Mouse (Mus musculus) MEL (cell line): ENCODE results near the gene Larp4b. TPM values are rescaled to one million over a fixed set of nuclear protein-coding genes. Genes with fewer than 3 reads are reported as not detected.

Experiments
- DNase-seq: peaks from one replicate; pipeline ENCODE4 v3.0.0; 2011; ENCODE audit warnings: low read depth, low spot score
- H3K27ac ChIP-seq: 2 replicates; pipeline ENCODE4 v1.5.1; 2012; ENCODE audit warnings: low read depth, mild to moderate bottlenecking, control low read depth, low read length, moderate library complexity; ENCODE audit not compliant: control insufficient read depth
- H3K27me3 ChIP-seq, 2 experiments: fragments of 150-350 bp in 1 of 2; sonication (generic) in 1 of 2; 2 replicates each; pipeline ENCODE4 v1.6.1; 2012; ENCODE audit warnings: low read length in 2 of 2, mild to moderate bottlenecking in 2 of 2, improper control_type of control experiment in 1 of 2, moderate library complexity in 1 of 2; ENCODE audit not compliant: insufficient read depth in 2 of 2, control insufficient read depth in 1 of 2
- H3K36me3 ChIP-seq, 2 experiments: 2 replicates each; pipeline ENCODE4 v1.6.1; 2012 to 2014; ENCODE audit warnings: low read length in 2 of 2, improper control_type of control experiment in 1 of 2, inconsistent platforms in 1 of 2, mild to moderate bottlenecking in 1 of 2; ENCODE audit not compliant: insufficient read depth in 2 of 2, control insufficient read depth in 1 of 2
- H3K4me1 ChIP-seq, 2 experiments: fragments of 150-350 bp in 1 of 2; sonication (generic) in 1 of 2; 2 replicates each; pipeline ENCODE4 v1.6.1; 2012; ENCODE audit warnings: low read length in 2 of 2, improper control_type of control experiment in 1 of 2, mild to moderate bottlenecking in 1 of 2; ENCODE audit not compliant: insufficient read depth in 2 of 2, control insufficient read depth in 1 of 2
- H3K4me3 ChIP-seq, 2 experiments: fragments of 150-350 bp in 1 of 2; sonication (generic) in 1 of 2; 2 replicates each; pipeline ENCODE4 v1.5.1; 2012; ENCODE audit warnings: low read depth in 2 of 2, low read length in 2 of 2, mild to moderate bottlenecking in 2 of 2, moderate library complexity in 2 of 2, control low read depth in 1 of 2, improper control_type of control experiment in 1 of 2; ENCODE audit not compliant: control insufficient read depth in 1 of 2, insufficient read depth in 1 of 2
- H3K79me2 ChIP-seq: 2 replicates; pipeline ENCODE4 v1.6.1; 2012; ENCODE audit warnings: mild to moderate bottlenecking, low read length, moderate library complexity; ENCODE audit not compliant: control insufficient read depth, poor library complexity, insufficient read depth
- H3K9ac ChIP-seq: 2 replicates; pipeline ENCODE4 v1.6.1; 2012; ENCODE audit warnings: low read depth, mild to moderate bottlenecking, control low read depth, low read length, moderate library complexity; ENCODE audit not compliant: control insufficient read depth, poor library complexity, severe bottlenecking
- H3K9me3 ChIP-seq: fragments of 150-350 bp; sonication (generic); replicated peaks from 2 replicates; pipeline ENCODE4 v1.6.1; 2012; ENCODE audit warnings: mild to moderate bottlenecking, low read length, improper control_type of control experiment, moderate library complexity; ENCODE audit not compliant: insufficient read depth
- CTCF ChIP-seq, 3 experiments: IDR thresholded peaks in 2 of 3; conservative IDR thresholded peaks in 1 of 3; 2 replicates each; pipeline ENCODE4 v1.5.1; 2011 to 2012; ENCODE audit warnings: low read length in 3 of 3, low read depth in 2 of 3, mild to moderate bottlenecking in 2 of 3, improper control_type of control experiment in 1 of 3, inconsistent platforms in 1 of 3, mixed read lengths in 1 of 3, moderate library complexity in 1 of 3; ENCODE audit not compliant: control insufficient read depth in 1 of 3, insufficient read depth in 1 of 3, poor library complexity in 1 of 3, severe bottlenecking in 1 of 3
- GABPA ChIP-seq: IDR thresholded peaks from 2 replicates; pipeline ENCODE4 v1.6.1; 2012; ENCODE audit warnings: low read depth, mild to moderate bottlenecking, inconsistent platforms, low read length, improper control_type of control experiment, moderate library complexity
- GATA1 ChIP-seq: IDR thresholded peaks from 2 replicates; pipeline ENCODE4 v1.6.1; 2011; ENCODE audit warnings: low read depth, low read length, improper control_type of control experiment
- JUND ChIP-seq: IDR thresholded peaks from 2 replicates; pipeline ENCODE4 v1.6.1; 2011; ENCODE audit warnings: low read depth, mild to moderate bottlenecking, improper control_type of control experiment, low read length
- MAX ChIP-seq: IDR thresholded peaks from 2 replicates; pipeline ENCODE4 v1.6.1; 2011; ENCODE audit warnings: low read length, improper control_type of control experiment
- MXI1 ChIP-seq: IDR thresholded peaks from 2 replicates; pipeline ENCODE4 v1.6.1; 2011; ENCODE audit warnings: mild to moderate bottlenecking, low read depth, low read length, improper control_type of control experiment
- NRF1 ChIP-seq: IDR thresholded peaks from 2 replicates; pipeline ENCODE4 v1.6.1; 2014; ENCODE audit warnings: low read depth, mild to moderate bottlenecking, inconsistent platforms, low read length, improper control_type of control experiment, moderate library complexity; ENCODE audit not compliant: poor library complexity, insufficient read depth, severe bottlenecking
- POLR2AphosphoS5 ChIP-seq: IDR thresholded peaks from 2 replicates; pipeline ENCODE4 v1.6.1; 2012; ENCODE audit warnings: low read depth, borderline replicate concordance, mild to moderate bottlenecking, inconsistent platforms, low read length, moderate library complexity, mixed read lengths
- RAD21 ChIP-seq: IDR thresholded peaks from 2 replicates; pipeline ENCODE4 v1.6.1; 2011; ENCODE audit warnings: mild to moderate bottlenecking, low read depth, low read length, improper control_type of control experiment
- RCOR1 ChIP-seq: IDR thresholded peaks from 2 replicates; pipeline ENCODE4 v1.6.1; 2012; ENCODE audit warnings: low read depth, mild to moderate bottlenecking, inconsistent platforms, low read length, improper control_type of control experiment
- SMC3 ChIP-seq: IDR thresholded peaks from 2 replicates; pipeline ENCODE4 v1.6.1; 2011; ENCODE audit warnings: low read depth, low read length, improper control_type of control experiment
- TBP ChIP-seq: IDR thresholded peaks from 2 replicates; pipeline ENCODE4 v1.8.0; 2011; ENCODE audit warnings: low read depth, low read length, improper control_type of control experiment
- TCF12 ChIP-seq: IDR thresholded peaks from 2 replicates; pipeline ENCODE4 v1.6.1; 2014; ENCODE audit warnings: low read depth, mild to moderate bottlenecking, inconsistent platforms, low read length, improper control_type of control experiment, moderate library complexity
- ZC3H11A ChIP-seq: IDR thresholded peaks from 2 replicates; pipeline ENCODE4 v1.6.1; 2012; ENCODE audit warnings: low read depth, mild to moderate bottlenecking, inconsistent platforms, low read length, improper control_type of control experiment
- ZKSCAN1 ChIP-seq: IDR thresholded peaks from 2 replicates; pipeline ENCODE4 v1.6.1; 2012; ENCODE audit warnings: low read depth, mild to moderate bottlenecking, inconsistent platforms, low read length, improper control_type of control experiment, moderate library complexity
- ZNF384 ChIP-seq: IDR thresholded peaks from 2 replicates; pipeline ENCODE4 v1.6.1; 2012; ENCODE audit warnings: low read depth, mild to moderate bottlenecking, inconsistent platforms, low read length, improper control_type of control experiment
- polyA plus RNA-seq, 2 experiments: library from polyadenylated mRNA; stranded (reverse) in 1 of 2; unstranded in 1 of 2; fragments of >175 nt in 1 of 2; fragments of >200 nt in 1 of 2; gene quantifications; 2 replicates each; pipeline versions ENCODE4 v1.2.1 to v1.2.4; 2012; ENCODE audit warnings: low replicate concordance in 2 of 2, low read depth in 1 of 2; ENCODE audit not compliant: insufficient read length in 2 of 2, insufficient read depth in 1 of 2, missing spikeins in 1 of 2
- total RNA-seq: library from RNA; depleted of rRNA; stranded (reverse); fragments of 300-350 nt; gene quantifications from 2 replicates; pipeline ENCODE4 v1.2.3, GENCODE M21; 2012

Larp4b gene
- total and polyA plus RNA-seq, 3 experiments = 57.7 to 340 (median 67.0) TPM

- Histone ChIP-seq H3K27me3 (no peaks in the 10 kb centered on the region), H3K27ac (no peak overlapping the region), H3K9ac (no peak overlapping the region)
- DNase-seq = peak; percentile 34
- TF ChIP-seq CTCF (IDR thresholded peaks at IDR 0.05 in 2 of 3, conservative IDR thresholded peaks at IDR 0.05 in 1 of 3; ENCODE audit: control insufficient read depth in 1 of 3, insufficient read depth in 1 of 3, low read depth in 2 of 3, low read length in 3 of 3, poor library complexity in 1 of 3, severe bottlenecking in 1 of 3) = peak; percentile 60 to 67 (median 60)
- peak; percentile 42 for TF ChIP-seq RAD21
- no peak for TF ChIP-seq ZNF384
- peak; percentile 36 for TF ChIP-seq SMC3
- TF ChIP-seq POLR2AphosphoS5 = no peak
- TF ChIP-seq, all 39 proteins: peak for 3
- Histone ChIP-seq H3K79me2 (no peaks in the 10 kb centered on the region), H3K4me3 (no peak overlapping the region), H3K4me1 (no peaks in the 10 kb centered on the region), H3K36me3 (no peaks in the 10 kb centered on the region), H3K9me3 (no peaks in the 10 kb centered on the region)
Observed at GRCm38 (mm10) chr13:9194656-9195055, 101.0 kb downstream of the Larp4b start.

- H3K36me3 ChIP-seq = no peaks in the 10 kb centered on the region
- no peak for DNase-seq
- no peak overlapping the region for H3K4me3 ChIP-seq
- TF ChIP-seq GATA1 (no peak), CTCF (IDR thresholded peaks at IDR 0.05 in 2 of 3, conservative IDR thresholded peaks at IDR 0.05 in 1 of 3; ENCODE audit: control insufficient read depth in 1 of 3, insufficient read depth in 1 of 3, low read depth in 2 of 3, low read length in 3 of 3, poor library complexity in 1 of 3, severe bottlenecking in 1 of 3) (peak; percentile 12 to 48 (median 31); a peak in 4 of 6 replicates), GABPA (no peak), NRF1 (no peak), MXI1 (no peak), SMC3 (peak; percentile 39), ZNF384 (no peak), ZC3H11A (no peak), RAD21 (peak; percentile 47), JUND (no peak), MAX (no peak), RCOR1 (no peak), TBP (no peak), TCF12 (no peak), ZKSCAN1 (no peak)
- H3K79me2 ChIP-seq = no peaks in the 10 kb centered on the region
- H3K9me3 ChIP-seq = no peaks in the 10 kb centered on the region
- no peak overlapping the region for H3K27ac ChIP-seq
- H3K27me3 ChIP-seq = no peaks in the 10 kb centered on the region
- H3K4me1 ChIP-seq = no peaks in the 10 kb centered on the region
- no peak overlapping the region for H3K9ac ChIP-seq
Observed at GRCm38 (mm10) chr13:9195565-9195964, 101.9 kb downstream of the Larp4b start.
